Mouse (Mus musculus): ENCODE measurements around the gene Mad1l1.

The Mad1l1 gene

DNA sequence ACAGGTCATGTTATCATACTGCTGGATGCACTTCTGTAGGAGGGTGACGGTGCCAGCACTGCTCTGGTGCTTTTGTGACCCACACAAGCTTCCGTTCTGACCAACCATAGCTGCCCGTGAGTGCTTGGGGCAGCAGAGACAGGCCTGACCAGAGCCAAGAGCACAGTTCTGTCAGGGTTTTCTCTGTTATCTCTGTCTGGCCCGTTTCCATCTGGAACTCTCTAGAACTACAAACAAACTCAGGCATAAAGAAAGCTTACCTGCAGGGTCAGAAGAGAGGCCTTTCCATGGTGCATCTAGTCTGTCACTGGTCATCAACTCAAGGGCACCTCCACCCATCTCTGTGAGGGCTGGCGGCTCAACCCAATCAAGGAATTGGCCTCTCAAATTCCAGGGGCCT lies 171.2 kb downstream of the Mad1l1 start:
- DNase-seq (ENCODE audit: extremely low spot score, low read depth, low spot score) = no peak

DNA sequence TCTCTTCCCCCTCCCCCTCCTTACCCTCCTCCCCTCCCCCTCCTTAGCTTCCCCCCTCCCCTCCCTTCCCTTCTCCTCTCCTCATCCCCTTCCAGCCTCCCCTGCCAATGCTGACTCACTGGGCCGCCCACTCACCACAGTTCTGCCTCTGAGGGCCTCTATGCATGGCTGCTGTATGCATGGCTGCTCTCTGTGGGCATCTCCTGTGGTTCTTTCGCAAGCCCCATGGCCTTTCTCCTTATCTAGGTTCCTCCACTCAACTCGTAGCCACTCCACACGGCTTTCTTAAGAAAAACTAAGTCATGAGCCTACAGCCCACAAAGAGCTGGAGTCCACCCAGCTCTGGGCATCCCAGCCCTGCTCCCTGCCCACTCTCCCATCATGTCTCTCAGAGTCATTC lies 172.1 kb downstream of the Mad1l1 start:
- DNase-seq (ENCODE audit: extremely low spot score, low read depth, low spot score) = no peak

DNA sequence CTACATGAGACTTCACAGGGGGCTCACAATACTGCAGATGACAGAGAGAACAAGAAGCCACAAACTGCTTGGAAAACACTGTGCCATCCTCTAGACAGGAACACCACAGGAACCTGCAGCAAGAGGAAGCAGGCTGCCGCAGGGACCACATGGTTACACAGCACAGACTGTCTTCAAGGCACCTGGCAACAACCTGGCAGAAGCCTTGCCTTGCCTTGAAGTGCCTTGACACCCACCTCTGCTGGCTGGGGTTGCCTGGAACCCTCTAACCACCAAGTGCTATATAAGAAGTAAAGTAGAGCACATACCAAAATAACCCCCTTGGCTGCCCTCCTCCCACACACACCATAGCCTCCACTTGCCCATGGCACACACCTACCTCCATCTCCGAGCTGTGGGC lies 177.8 kb downstream of the Mad1l1 start:
- no peak for DNase-seq (ENCODE audit: extremely low spot score, low read depth, low spot score)

DNA sequence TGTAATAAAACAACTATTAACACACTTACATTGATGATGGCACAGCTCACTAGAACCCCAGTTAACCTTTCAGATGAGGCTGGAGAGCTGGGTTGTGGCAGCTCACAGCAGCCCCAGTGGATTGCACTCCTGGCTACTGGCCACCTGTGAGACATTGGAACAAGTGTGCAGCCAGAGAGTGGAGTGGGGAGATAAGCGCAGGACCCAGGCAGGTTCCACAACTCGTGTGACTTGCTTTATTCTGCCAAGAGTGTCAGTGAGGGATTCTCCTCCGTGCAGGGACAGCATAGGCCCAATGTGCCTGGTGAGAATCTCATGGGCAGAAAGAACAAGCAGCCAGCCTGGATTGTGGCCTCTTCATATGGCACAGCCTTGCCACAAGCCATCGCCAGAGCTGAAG lies 180.0 kb downstream of the Mad1l1 start:
- no peak for DNase-seq (ENCODE audit: extremely low spot score, low read depth, low spot score)

DNA sequence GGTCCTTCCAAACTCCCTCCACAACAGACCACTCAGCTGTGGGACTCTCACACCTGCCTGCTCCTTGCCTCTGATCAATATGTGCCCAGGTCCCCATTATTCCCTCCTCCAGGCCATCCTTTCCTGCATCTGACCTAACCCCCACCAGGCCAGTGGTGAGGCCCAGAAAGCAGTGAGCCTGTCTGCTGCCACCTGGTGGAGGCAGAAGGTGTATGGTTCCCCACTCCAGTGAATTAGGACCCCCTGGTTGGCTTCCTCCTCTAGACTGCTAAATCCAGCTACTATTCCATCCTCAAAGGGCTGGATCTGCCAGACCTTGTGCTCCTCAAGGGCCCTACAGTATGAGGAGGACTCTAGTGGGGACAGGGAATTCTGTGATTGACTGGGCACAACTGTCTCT lies 181.1 kb downstream of the Mad1l1 start:
- DNase-seq (ENCODE audit: extremely low spot score, low read depth, low spot score) = peak; percentile 26

DNA sequence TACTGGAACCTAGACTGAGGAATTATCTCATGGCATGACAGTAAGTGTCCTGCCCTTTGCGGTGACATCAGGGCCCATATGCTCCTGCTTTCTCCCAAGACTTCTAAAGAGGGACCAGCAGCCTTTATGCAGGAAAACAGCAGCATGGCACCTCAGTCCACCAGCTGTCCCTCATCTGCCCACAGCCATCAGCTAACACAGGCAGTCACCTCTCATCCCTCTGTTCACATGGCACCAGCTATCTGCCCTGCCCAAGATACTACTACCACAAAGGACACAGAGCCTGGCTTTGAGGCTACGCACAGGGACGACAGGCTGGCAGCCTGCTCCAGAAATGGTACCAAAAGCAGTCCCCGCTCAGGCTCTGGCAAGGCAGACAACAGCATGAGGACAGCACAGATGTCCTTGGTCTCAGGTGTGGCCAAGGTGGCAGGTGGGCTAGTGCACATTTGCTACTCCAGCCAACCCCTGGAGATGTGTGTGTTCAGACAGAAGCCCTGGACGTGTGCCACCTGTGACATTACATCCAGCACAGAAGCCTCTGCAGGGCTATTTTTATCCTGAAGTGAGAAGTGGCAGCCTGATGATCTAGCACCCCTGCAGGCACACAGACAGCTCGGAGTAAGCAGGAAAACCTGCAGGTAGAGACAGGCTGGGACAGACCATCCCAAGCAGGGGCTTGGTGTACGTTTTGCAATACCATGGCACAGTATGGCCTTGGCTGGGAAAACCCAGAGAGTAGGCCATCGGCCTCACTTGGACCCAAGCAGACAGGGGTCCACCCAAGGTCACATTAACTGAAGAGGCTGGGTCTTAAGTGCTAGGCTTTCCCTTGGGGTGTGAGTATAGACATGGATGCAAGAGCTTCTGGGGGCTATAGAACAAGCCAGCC lies 185.4 kb downstream of the Mad1l1 start:
- DNase-seq (ENCODE audit: extremely low spot score, low read depth, low spot score) = no peak

DNA sequence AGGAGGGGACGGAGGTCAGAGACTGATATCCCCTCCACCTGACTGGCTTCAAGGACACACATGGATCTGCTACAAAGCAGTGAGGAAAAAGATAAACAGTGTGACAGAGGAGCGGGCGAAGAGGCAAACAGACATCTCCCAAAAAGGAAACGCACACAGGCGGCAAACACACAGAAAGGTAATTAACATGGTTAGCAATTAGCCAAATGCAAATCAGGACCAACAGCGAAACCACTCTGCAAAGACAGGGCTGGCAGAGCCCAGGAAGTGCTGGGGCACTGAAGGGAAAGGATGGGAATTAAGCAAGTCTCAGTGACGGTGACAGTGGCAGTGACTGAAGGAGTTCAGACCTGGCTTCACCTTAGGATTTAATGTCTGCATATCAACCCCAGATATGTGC lies 187.3 kb downstream of the Mad1l1 start:
- DNase-seq (ENCODE audit: extremely low spot score, low read depth, low spot score) = no peak

DNA sequence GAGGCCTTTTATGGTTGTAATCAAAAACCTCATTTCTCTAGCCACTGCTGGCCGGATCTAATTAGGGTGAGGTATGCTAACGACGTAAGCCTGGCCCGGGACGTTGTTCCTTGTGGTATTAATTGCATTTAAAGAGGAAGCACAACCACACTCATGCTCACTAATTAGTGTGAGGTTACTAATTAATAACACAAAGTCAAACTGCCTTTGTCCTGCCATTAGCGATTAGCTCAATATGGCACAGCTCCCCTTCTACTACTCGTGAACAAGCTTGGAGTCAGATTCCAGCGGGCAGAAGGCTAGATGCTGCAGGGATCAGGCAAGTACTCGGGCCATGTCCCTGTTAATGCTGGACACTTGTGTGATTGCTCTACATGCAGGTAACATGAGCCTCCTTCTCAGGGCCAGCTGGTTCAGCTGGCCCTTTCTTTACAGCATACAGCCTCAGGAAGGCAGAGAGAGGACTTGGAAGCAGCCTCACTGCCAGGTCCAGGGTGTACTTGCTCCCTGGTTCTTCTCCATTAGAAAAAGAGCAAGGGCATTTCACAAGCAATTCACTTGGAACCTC lies 192.9 kb downstream of the Mad1l1 start:
- DNase-seq (ENCODE audit: extremely low spot score, low read depth, low spot score) = peak; percentile 62

DNA sequence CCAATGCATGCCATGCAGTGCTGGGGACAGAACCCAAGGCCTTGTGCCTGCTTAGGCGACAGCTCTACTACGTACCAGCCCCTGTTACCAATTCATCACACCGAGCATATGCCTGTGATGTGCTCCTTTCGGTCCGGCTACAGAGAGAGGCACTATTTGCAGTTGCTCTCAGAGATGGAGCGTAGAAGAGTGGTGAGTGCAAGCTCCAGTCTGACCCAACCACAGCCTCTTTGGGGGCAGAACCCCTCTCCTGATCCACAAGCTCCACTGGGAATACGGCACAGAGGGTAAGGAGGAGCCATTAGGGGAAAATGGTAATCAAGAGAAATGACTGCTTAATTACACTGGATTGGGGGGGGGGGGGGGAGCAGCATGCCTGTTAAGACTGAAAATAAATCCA lies 193.4 kb downstream of the Mad1l1 start:
- DNase-seq (ENCODE audit: extremely low spot score, low read depth, low spot score) = no peak

DNA sequence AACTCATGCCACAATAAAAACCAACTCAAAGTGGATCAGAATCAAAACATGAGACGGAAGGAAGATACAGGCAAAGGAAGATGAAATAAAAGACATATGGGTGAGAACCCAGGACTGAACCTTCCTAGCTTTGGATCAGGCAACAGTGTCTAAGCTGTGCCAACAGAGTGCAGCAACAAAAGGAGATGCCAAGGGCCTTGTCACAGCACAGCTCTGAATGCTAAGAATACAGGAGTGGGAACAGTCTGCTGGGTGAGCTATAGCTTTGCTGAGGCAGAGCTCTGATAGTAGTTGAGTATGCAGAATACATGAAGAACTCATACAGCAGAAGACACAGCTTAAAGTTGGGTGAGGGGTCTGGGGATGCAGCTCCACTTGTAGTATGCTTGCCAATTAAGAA lies 196.7 kb downstream of the Mad1l1 start:
- no peak for DNase-seq (ENCODE audit: extremely low spot score, low read depth, low spot score)

DNA sequence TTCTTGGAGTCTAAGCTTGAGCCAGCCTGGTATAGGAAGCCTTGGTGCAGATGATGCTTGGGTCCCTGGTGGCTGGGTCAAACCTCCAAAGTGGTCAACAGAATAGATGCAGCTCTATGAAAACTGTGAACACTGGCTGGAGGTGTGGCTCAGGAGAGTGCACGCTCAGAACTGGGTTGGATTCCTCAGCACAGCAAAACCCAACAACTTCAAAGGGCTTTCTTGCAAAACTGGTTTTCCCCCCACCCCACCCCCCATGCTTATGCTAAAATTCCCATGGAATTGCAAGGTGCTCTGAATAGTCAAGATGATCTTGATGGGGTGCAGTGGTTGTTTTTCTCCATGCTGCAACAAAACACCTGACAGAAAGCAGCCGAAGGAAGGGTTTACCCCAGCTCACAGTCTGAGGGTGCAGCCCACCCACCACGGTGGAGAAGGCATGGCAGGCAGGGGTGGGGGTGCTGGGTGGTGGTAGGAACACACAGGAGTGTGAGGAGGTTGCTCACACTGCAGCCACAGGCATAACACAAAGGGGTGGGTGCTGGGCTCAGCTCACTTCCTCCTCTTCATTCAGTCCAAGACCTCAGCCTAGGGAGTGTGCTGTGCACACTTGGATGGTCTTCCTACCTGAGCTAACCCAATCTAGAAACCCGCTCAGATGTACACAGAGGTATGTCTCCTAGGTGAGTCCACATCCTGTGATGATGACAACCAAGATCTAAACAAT lies 197.5 kb downstream of the Mad1l1 start:
- DNase-seq (ENCODE audit: extremely low spot score, low read depth, low spot score) = no peak

DNA sequence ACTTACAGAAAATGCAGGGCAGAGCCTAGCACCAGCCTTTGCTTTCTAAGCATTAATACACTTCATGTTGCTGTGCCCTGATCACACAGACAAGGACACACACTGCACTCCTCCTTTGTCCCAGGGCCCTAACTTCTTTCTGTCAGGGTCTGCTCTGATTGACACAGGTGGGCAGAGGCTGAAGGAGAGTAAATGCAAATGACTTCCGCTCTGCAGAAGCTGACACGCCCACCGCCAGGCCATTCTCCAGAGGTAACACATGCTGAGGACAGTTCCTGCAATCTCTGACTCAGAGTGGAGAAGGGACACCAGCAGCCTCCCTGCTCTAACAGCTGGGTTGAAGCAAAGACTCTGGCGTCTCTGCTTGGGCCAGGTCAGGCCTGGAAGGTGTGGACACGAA lies 198.2 kb downstream of the Mad1l1 start:
- no peak for DNase-seq (ENCODE audit: extremely low spot score, low read depth, low spot score)

DNA sequence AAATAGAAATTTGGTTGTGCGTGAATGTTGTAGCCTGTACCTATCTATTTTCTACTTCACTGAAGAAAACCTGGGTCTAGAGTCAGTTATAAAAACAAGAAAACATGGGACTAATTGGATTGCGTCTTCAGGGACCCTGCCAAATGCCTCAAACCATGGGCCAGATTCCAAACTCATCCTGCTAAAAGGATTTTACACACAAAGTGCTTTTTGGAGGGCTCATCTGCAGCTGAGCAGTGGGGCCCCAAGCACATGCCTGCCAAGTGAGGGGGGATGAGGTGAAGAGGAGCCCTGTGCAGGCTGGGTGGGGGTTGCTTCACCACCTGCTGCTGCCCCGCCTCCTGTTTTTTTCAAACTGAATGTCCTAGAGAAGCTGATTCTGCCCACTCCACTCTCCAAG lies 199.4 kb downstream of the Mad1l1 start:
- DNase-seq (ENCODE audit: extremely low spot score, low read depth, low spot score) = no peak

DNA sequence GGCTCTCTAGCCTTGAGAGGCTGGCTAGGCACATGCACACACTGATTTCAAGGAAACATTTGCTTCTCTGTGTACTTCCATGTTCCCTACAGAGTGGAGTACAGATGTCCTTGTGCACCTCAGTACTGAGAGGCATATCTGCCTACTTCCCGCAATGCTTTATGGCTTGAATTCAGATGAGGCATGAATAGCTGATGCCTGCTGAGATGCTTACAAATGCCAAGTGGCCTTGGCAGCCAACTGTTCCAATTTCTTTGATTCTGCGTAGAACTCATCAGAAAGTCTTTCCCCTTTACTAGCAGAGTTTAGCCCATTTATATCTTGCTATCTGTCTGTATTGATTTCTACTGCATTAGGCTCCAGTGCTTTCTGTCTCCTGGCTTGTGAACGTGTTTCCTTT lies 202.4 kb downstream of the Mad1l1 start:
- no peak for DNase-seq (ENCODE audit: extremely low spot score, low read depth, low spot score)

DNA sequence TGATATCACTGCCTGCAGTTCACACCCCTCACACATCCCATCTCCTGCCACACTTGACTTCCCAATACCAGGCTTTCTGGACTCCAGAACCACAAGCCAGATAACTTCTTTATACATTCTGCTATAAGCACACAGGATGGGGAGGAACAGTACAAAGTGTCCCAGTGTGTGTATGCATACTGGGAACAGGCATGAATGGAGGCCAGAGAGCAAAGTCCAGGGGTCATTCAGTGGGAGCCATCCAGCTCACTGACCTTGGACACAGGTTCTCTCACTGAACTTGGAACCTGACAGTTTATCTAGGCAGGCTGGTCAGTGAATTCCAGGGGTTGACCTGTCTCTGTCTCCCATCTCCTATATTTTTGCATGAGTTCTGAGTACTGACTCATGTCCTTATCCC lies 203.4 kb downstream of the Mad1l1 start:
- no peak for DNase-seq (ENCODE audit: extremely low spot score, low read depth, low spot score)

DNA sequence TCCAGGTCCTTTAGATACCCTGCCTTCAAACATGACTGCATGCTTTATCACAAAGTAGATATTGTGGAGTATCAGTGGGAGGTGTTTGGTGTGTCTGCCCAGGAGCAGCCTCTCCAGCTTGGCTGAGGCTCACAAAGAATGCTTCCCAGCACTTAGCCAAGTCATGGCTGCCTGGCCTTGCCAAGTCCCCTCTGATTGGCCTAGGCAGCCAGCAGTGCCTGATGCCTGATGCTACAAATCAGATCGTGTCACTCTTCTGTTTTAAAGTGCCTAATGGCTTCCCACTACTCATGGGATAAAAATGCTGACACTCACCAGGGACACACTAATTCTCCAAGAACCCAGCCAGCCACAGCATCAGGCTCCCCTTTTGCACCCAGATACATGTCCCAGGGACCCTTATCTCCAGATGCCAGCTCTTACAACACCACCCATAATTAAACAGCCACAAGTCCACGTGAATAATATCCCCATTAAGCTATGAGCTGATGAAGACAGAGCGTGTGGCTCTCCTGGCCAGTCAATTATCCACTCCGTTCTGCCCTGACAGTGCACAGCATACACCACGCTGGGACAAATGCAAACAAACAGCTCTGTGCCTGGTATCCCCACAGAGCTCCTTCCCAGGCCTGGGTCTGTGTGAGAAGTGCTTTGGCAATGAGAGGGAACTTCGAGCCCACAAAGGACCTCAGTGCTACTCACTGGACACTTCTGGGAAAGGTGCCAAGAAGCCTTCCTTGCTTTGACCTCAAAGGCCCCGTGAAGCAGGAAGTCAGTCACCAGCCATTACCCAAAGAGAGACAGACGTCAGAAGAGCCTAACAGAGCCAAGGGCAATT lies 205.7 kb downstream of the Mad1l1 start:
- no peak for DNase-seq (ENCODE audit: extremely low spot score, low read depth, low spot score)

DNA sequence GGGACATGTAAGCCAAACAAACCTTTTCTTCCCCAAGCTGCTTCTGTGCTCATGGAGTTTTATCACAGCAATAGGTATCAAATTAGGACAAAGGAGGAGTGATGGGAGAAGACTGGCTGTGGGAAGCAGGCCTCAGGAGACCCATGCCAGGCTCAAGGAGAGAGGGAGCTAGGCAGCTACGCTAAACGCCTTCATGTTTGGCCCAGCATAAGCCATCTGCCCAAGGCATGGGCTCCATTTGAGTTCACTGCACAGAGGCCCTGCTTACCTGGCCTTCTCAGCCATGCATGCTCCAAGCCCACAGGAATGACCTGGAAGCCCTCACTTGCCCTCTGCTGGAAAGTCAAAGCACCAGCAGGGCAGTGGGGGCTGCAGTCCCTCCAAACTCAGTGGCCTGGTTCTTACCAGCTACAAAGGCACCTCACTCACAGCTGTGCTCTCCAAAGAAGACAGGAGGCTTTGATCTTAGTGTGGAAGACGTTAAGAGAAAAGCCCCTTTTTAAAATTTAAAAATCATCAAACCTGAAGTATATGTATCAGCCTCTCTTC lies 206.8 kb downstream of the Mad1l1 start:
- DNase-seq (ENCODE audit: extremely low spot score, low read depth, low spot score) = no peak

DNA sequence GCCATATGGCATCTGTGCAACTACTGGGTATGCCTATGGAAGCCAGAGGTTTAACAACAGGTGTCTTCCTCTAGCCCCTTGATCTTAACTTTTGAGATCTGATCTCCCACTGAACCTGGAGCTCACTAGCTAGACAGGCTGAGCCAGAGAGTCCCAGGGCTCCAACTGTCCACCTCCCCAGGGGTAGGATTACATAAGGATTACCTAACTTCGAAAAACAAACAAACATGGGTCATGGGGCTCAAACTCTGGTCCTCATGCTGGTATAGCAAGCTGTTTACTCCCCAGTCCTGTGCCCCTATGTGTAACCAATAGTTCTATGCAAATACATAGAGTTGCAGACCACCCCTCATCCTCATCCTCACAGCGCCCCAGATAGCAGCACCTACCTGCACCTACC lies 208.1 kb downstream of the Mad1l1 start:
- DNase-seq (ENCODE audit: extremely low spot score, low read depth, low spot score) = no peak

DNA sequence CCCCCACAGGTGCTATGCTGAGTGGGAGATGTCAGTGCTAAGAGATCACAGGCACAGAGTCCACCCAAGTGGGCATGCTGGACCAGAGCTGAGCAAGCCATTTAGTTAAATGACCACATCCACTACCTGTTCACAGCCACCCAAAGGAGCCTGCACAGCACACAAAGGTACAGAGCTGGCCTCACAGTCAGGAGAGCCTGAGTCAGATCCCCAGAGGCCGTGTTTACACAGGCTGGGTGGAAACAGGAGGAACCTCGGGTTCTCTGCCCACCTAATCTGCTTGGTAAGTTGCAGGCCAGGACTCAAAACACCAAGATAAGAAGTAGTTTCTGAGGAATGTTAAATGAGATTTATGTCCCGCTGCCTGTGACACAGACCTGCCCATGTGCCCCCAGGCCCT lies 211.3 kb downstream of the Mad1l1 start:
- DNase-seq (ENCODE audit: extremely low spot score, low read depth, low spot score) = no peak

DNA sequence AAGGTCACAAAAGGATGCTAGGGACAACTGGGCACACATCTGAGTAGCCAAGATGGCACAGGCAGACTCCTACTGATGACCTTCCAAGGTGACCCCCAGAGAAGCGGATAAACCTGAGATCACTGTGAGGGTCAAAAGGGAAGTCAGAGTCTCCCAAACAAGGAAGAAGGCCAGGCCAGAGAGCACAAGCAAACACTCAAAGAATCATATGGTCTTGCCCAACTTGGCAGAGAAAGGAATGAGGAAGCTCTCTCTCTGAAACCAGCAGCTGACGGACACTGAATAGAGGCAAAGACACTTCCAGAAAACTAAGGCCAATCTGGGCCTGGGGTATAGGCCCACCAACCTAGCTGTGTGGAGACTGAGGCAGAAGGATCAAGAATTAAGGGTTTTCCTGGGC lies 213.4 kb downstream of the Mad1l1 start:
- DNase-seq (ENCODE audit: extremely low spot score, low read depth, low spot score) = no peak

DNA sequence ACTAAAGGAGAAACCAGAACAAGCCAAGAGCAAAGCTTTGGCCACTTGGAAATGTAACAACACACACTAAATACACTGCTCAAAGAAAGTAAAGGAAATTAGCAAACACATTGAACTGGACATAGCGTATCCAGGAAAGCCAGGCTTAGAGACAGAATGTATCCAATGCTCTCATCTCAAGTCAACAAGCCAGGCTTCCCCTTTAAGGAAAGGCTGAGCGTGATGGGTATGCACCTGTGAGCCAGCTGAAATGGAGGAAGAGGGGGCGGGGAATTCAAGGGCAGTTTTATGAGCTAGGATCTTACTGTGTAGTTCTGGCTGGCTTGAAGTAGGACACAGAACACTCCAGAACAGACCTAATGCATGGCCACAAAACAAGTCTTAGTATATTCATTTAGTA lies 215.3 kb downstream of the Mad1l1 start:
- no peak for DNase-seq (ENCODE audit: extremely low spot score, low read depth, low spot score)
